In genomic region chr2:154552424-154552907, GRCm38 (mm10) we compare ENCODE assay signal across 8 mouse cellular contexts. TPM values are rescaled to one million over a fixed set of nuclear protein-coding genes. Genes with fewer than 3 reads are reported as not detected.
A peak's percentile ranks its signal among the peaks of the same experiment; 100 is the strongest.
DNase-seq lines count a peak whose midpoint lies in the region; ATAC-seq and TF ChIP-seq lines count a peak whose summit lies in the region.

No protein-coding gene starts in this region.

- H3K27me3 ChIP-seq in G1E (ENCODE audit: insufficient read depth, low read length) = no peaks in the 10 kb centered on the region; the same call in 1 of the 2 replicates

- DNase-seq in G1E (ENCODE audit: low spot score) = no peak
- DNase-seq in cerebellum, adult 8-10 months = peak; percentile 83
- peak; percentile 36 for DNase-seq in forelimb bud, embryonic 11.5 days (ENCODE audit: low read depth, low spot score)
- peak; percentile 76 for DNase-seq in heart, postnatal 4 days
- DNase-seq in layer of hippocampus, adult 8-10 months (ENCODE audit: low spot score in 2 of 2) = peak; percentile 52 to 66
- peak; percentile 77 for DNase-seq in lung, postnatal 25 days (ENCODE audit: low spot score)
- peak; percentile 51 for DNase-seq in retina, postnatal 7 days (ENCODE audit: low read depth, low spot score)
- peak; percentile 86 for DNase-seq in thymus, postnatal 4 days

- no peak for ATAC-seq in G1E (ENCODE audit: extremely low read depth, insufficient number of reproducible peaks, low FRiP score, poor library complexity, severe bottlenecking)

- H3K4me1 ChIP-seq in G1E (ENCODE audit: insufficient read depth, low read depth, low read length) = peaks cover 31% of the 10 kb centered on the region

- peak overlapping the region; percentile 11; the same call in 1 of the 2 replicates for H3K4me3 ChIP-seq in G1E (ENCODE audit: low read depth, low read length)

- H3K36me3 ChIP-seq in G1E (replicated peaks) = peaks cover 90% of the 10 kb centered on the region

- TF ChIP-seq CTCF in G1E (IDR thresholded peaks at IDR 0.05; ENCODE audit: low read depth, low read length) = no peak

- H3K9me3 ChIP-seq in G1E (replicated peaks) = peaks cover 9% of the 10 kb centered on the region

RNA-seq across cellular contexts. Expression of gene Actl10, which starts 0.9 kb away (rescaled TPM):
- total RNA-seq in G1E (2014; fragmentation: Nextera tagmentation) = 0.53 TPM in 1 of 2 replicates, not detected in the other
- 0.22 and 0.41 TPM in 2 replicates for total RNA-seq in G1E (2017)
- not detected in 2 replicates for polyA plus RNA-seq in G1E (2012)
- total RNA-seq in heart, postnatal 4 days (2021) = under 1 TPM in 1 of 2 experiments, not detected in 1; 0.17 TPM
- total RNA-seq in layer of hippocampus, adult 8-10 months (2022) = under 1 TPM in 1 of 4 experiments, not detected in 3; 0.40 TPM

RNA-seq across cellular contexts. Expression of gene 1700003F12Rik, which starts 5.6 kb away (rescaled TPM):
- total RNA-seq in G1E (2014; fragmentation: Nextera tagmentation) (not detected in 2 replicates), G1E (2017) (not detected in 2 replicates)
- 0.13 TPM in 1 of 2 replicates, not detected in the other for polyA plus RNA-seq in G1E (2012)
- under 1 TPM in 1 of 2 experiments, not detected in 1; 0.81 TPM for total RNA-seq in heart, postnatal 4 days (2021)
- total RNA-seq in layer of hippocampus, adult 8-10 months (2022) = 1 to 10 TPM in 2 of 4 experiments, under 1 TPM in 2; 0.64 to 2.0 (median 0.87) TPM

RNA-seq across cellular contexts. Expression of gene Necab3, which starts 6.2 kb away (rescaled TPM):
- 13.0 and 13.2 TPM in 2 replicates for total RNA-seq in G1E (2014; fragmentation: Nextera tagmentation)
- 6.8 and 7.6 TPM in 2 replicates for total RNA-seq in G1E (2017)
- polyA plus RNA-seq in G1E (2012) = 9.8 and 11.6 TPM in 2 replicates
- 1 to 10 TPM in 1 of 2 experiments, under 1 TPM in 1; 0.81 to 1.8 TPM for total RNA-seq in heart, postnatal 4 days (2021)
- 10 to 100 TPM; 29.2 to 33.2 (median 30.4) TPM for total RNA-seq in layer of hippocampus, adult 8-10 months (2022)

RNA-seq across cellular contexts. Expression of gene E2f1, which starts 17.2 kb away (rescaled TPM):
- total RNA-seq in G1E (2014; fragmentation: Nextera tagmentation) (31.9 and 32.5 TPM in 2 replicates), G1E (2017) (13.9 and 15.6 TPM in 2 replicates)
- polyA plus RNA-seq in G1E (2012) = 93.1 and 94.6 TPM in 2 replicates
- 10 to 100 TPM; 32.3 to 35.6 TPM for total RNA-seq in heart, postnatal 4 days (2021)
- total RNA-seq in layer of hippocampus, adult 8-10 months (2022) = 1 to 10 TPM; 3.5 to 5.1 (median 4.5) TPM

RNA-seq across cellular contexts. Expression of gene Pxmp4, which starts 51.0 kb away (rescaled TPM):
- total RNA-seq in G1E (2014; fragmentation: Nextera tagmentation) (20.7 and 22.6 TPM in 2 replicates), G1E (2017) (35.7 and 41.5 TPM in 2 replicates)
- polyA plus RNA-seq in G1E (2012) = 5.4 and 6.2 TPM in 2 replicates
- total RNA-seq in heart, postnatal 4 days (2021) = 10 to 100 TPM; 14.5 to 20.4 TPM
- 10 to 100 TPM; 11.3 to 12.6 (median 11.7) TPM for total RNA-seq in layer of hippocampus, adult 8-10 months (2022)
